Mouse (Mus musculus) telencephalon, adult 2 months (tissue): Measurements from ENCODE around the gene OR5BS1P.
"Not testable (repeated sequence)": the region's sequence is repeated elsewhere in the genome, so short reads cannot be mapped to it uniquely, and the experiment has no call there.

Experiments
- DNase-seq: peaks from one replicate; pipeline ENCODE4 v3.0.0-alpha.2; 2011; ENCODE audit warnings: low read depth, low spot score

Gene OR5BS1P

GRCm38 (mm10) chr15:98506253-98506957 is 36.7 kb downstream of the OR5BS1P start:
- DNase-seq, result no peak

DNA sequence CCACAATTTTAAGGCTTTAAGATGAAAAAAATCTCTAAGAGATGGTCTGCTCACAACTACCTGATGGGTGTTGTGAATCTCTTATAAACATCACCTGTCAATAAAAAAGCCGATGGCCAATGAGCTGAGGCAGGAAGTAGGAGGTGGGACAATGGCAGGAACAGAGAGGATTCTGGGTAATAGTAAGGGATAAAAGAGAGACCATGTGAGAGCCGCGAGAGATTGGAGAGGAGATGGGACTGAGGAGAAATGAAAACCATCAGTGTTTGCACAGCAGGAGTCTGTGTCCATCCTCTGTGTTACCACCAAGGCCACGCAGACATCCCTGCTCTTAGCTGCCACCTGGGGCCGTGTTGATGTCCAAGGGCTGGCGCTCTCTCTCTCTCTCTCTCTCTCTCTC is 37.6 kb downstream of the OR5BS1P start:
- DNase-seq, result no peak

DNA sequence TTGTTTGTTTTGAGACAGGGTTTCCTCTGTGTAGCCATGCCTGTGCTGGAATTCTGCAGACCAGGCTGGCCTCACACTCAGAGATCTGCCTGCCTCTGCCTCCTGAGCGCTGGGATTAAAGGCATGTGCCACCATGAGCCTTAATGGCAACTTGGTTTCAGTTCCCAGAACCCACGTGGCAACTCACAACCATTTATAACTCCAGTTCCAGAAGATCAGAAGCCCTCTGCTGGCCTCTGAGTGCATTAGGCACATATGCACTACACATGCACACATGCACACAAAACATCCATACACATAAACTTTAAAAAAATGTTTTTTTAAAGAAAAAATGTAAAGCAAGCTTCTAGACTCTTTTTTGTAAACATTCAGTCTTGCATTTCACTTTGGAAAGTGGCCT is 39.7 kb downstream of the OR5BS1P start:
- no peak for DNase-seq

DNA sequence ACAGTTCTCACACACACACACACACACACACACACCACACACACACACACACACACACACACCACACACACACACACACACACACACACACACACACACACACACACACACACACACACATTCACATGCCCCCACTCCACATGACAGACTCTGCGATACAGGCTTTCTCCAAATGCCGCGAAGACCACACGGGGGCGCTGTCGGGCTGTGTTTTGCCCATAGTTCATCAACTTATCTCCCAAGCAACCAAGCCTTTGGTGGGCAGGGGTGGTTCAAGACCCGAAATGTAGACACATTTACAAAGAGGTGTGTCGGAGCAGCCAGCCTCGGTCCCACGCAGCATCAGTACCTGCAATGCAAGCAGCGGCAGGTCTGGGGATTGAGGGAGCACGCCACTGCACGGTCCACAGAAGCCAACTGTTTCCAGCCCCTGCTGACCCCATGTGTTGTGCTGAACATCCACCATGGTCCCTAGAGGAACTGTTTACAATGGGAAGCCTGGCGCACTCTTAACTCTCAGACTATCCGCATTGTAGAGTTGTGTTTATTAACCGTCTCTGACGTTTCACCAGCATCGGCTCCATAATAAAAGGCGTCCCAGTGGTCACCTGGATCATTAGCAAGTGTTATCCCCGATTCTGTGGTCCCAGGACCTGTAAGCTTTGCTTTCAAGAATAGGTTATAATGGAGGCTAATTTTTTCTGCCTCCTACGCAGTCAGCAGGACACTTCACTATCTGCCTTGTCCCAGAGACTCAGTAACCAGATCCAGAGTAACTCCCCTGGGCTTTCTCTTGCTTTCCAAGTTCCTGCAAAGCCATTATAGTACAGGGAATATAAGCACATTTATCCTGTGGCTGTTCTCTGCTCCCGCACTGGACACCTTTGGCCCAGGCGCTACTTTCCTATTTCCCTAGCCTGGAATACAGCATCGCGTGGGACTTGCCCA is 41.0 kb downstream of the OR5BS1P start:
- DNase-seq, result no peak

DNA sequence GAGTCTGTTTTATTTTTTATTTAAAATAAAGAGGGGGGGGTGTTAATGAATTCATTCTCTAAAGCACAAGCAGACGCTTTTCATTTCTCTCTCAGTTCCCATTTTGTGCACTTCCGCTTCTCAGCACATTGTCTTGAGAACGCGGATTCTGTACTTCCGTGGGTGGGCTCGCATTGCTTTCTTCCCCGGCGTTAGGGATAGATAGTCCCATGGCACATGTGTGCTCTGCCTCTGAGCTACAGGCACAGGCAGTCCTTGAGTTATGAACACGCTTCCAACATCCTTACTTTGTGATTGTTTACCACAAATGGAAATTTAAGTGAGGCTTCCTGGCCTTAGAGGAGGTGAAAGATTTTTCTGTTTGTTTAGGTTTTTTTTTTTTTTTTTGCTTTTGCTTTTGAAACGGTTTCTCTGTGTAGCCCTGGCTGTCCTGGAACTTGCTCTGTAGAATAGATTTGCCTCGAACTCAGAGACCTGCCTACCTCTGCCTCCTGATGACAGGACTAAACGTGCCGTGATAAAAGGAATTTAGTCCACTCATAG is 41.8 kb downstream of the OR5BS1P start:
- no peak for DNase-seq

- no peak for DNase-seq
Measured at GRCm38 (mm10) chr15:98512232-98512631, 42.5 kb downstream of the OR5BS1P start.

GRCm38 (mm10) chr15:98512799-98513321 is 43.2 kb downstream of the OR5BS1P start:
- no peak for DNase-seq

GRCm38 (mm10) chr15:98513676-98514075 is 44.0 kb downstream of the OR5BS1P start:
- not testable (repeated sequence) for DNase-seq

- DNase-seq, result no peak
Measured at GRCm38 (mm10) chr15:98514146-98514545, 44.5 kb downstream of the OR5BS1P start.

GRCm38 (mm10) chr15:98514845-98515244 is 45.1 kb downstream of the OR5BS1P start:
- DNase-seq, result not testable (repeated sequence)

- no peak for DNase-seq
Measured at GRCm38 (mm10) chr15:98517380-98518355, 48.0 kb downstream of the OR5BS1P start.

- no peak for DNase-seq
Measured at GRCm38 (mm10) chr15:98521245-98521644, 51.5 kb downstream of the OR5BS1P start.

DNA sequence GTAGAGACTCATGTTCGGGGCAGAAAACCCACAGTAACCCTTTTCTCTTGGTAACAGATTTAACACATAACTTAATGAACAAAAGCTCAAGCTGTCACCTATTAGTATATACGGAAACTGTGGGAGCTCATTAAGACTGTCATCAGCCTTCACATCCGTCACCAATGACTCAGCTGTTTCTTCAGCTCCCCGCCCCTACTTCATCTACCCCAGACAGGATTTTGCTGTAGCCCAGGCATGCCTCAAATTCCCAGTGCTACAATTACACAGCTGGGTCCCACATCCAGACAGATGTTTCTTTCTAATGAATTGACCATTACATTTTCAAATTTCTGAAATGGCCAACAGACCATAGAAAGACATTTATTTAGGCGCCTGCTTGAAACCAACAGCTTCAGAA is 56.4 kb downstream of the OR5BS1P start:
- DNase-seq, result no peak

DNA sequence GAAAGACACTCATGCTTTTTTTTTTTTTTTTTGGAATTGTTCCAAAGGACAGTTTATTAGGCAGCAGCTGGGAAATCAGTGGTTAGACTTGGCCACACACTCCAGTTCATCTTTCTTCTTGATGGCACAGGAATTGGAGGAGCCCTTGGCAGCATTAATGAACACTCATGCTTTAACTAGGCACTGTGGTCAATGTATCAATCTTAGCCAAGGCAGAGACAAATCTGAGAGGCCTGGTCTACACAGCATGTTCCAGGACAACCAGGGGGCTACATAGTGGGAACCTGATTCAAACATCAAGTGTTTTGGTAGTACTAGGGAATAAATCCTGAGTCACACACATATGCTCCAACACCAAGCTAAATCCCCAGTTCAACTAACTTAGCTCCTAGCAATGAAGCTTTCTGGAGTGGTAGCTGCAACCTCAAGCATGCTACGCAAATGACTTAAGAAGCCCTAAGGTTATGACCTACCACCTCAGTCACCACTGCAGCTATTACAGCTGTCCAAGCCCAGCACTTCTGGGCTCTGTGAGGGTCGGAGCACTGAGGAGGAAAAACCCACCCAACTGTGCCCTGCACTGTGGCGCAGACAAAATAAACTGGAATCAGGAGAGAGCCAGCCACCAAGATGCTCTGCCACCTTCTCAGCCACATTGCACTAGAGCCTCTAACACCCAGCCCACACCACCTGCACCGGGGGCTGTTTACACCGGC is 57.5 kb downstream of the OR5BS1P start:
- DNase-seq, result no peak

GRCm38 (mm10) chr15:98528066-98528563 is 58.4 kb downstream of the OR5BS1P start:
- no peak for DNase-seq
